Mouse (Mus musculus) CH12.LX (cell line): ENCODE data around the gene Adcy4. TPM values are rescaled to one million over a fixed set of nuclear protein-coding genes. Genes with fewer than 3 reads are reported as not detected.

Source experiments
- DNase-seq: peaks from one replicate; pipeline ENCODE4 v3.0.0-alpha.2; 2013; ENCODE audit errors: extremely low read depth
- H3K27ac ChIP-seq: 2 replicates; pipeline ENCODE4 v1.5.1; 2012; ENCODE audit warnings: low read depth, mild to moderate bottlenecking, control low read depth, moderate library complexity; ENCODE audit not compliant: insufficient read depth
- H3K27me3 ChIP-seq: replicated peaks from 2 replicates; pipeline ENCODE3; 2012; ENCODE audit warnings: inconsistent platforms
- H3K36me3 ChIP-seq, 2 experiments: replicated peaks in 1 of 2; 2 replicates each; pipeline versions ENCODE3 to v1.6.1; 2012; ENCODE audit warnings: inconsistent platforms in 1 of 2, low read length in 1 of 2, mild to moderate bottlenecking in 1 of 2, mixed read lengths in 1 of 2, moderate library complexity in 1 of 2; ENCODE audit not compliant: control insufficient read depth in 1 of 2, insufficient read depth in 1 of 2
- H3K4me1 ChIP-seq, 2 experiments: 2 replicates each; pipeline ENCODE4 v1.6.1; 2012; ENCODE audit warnings: inconsistent platforms in 1 of 2, moderate library complexity in 1 of 2; ENCODE audit not compliant: insufficient read depth in 2 of 2, control insufficient read depth in 1 of 2
- H3K4me2 ChIP-seq: 2 replicates; pipeline ENCODE4 v1.6.1; 2012; ENCODE audit warnings: low read depth, mild to moderate bottlenecking, control low read depth; ENCODE audit not compliant: poor library complexity, insufficient read depth, severe bottlenecking
- H3K4me3 ChIP-seq, 3 experiments: fragments of 150-350 bp in 1 of 3; sonication (generic) in 1 of 3; replicated peaks in 1 of 3; 2 replicates each; pipeline versions ENCODE3 to v1.5.1; 2011 to 2012; ENCODE audit warnings: low read depth in 2 of 3, low read length in 2 of 3, mild to moderate bottlenecking in 2 of 3, moderate library complexity in 2 of 3, control low read depth in 1 of 3, improper control_type of control experiment in 1 of 3, inconsistent platforms in 1 of 3, mixed read lengths in 1 of 3; ENCODE audit not compliant: poor library complexity in 1 of 3
- H3K79me2 ChIP-seq: replicated peaks from 2 replicates; pipeline ENCODE4 v1.6.1; 2012; ENCODE audit warnings: mild to moderate bottlenecking, moderate library complexity; ENCODE audit not compliant: control insufficient read depth, poor library complexity, insufficient read depth, severe bottlenecking; ENCODE audit errors: extremely low read depth
- H3K9ac ChIP-seq: 2 replicates; pipeline ENCODE4 v1.6.1; 2012; ENCODE audit warnings: low read depth, mild to moderate bottlenecking, control low read depth, moderate library complexity; ENCODE audit not compliant: insufficient read depth
- H3K9me3 ChIP-seq: replicated peaks from 2 replicates; pipeline ENCODE3; 2012; ENCODE audit warnings: low read length, inconsistent platforms, mixed read lengths
- BHLHE40 ChIP-seq: IDR thresholded peaks from 2 replicates; pipeline ENCODE4 v1.6.1; 2011; ENCODE audit warnings: mild to moderate bottlenecking, low read depth, low read length, improper control_type of control experiment
- CHD1 ChIP-seq: IDR thresholded peaks from 2 replicates; pipeline ENCODE4 v1.6.1; 2012; ENCODE audit warnings: low read depth, low read length, improper control_type of control experiment, inconsistent platforms
- CTCF ChIP-seq, 2 experiments: IDR thresholded peaks in 1 of 2; conservative IDR thresholded peaks in 1 of 2; 2 replicates each; pipeline ENCODE4 v1.5.1; 2011 to 2012; ENCODE audit warnings: low read depth in 2 of 2, low read length in 2 of 2, improper control_type of control experiment in 1 of 2, inconsistent platforms in 1 of 2, mild to moderate bottlenecking in 1 of 2, moderate library complexity in 1 of 2
- E2F4 ChIP-seq: IDR thresholded peaks from 2 replicates; pipeline ENCODE4 v1.6.1; 2011; ENCODE audit warnings: low read depth, low read length, improper control_type of control experiment; ENCODE audit not compliant: insufficient replicate concordance
- ETS1 ChIP-seq: conservative IDR thresholded peaks from 2 replicates; pipeline ENCODE4 v1.6.1; 2012; ENCODE audit warnings: low read depth, mild to moderate bottlenecking, inconsistent platforms, low read length, improper control_type of control experiment, moderate library complexity
- HCFC1 ChIP-seq: IDR thresholded peaks from 2 replicates; pipeline ENCODE4 v1.6.1; 2012; ENCODE audit warnings: low read depth, mild to moderate bottlenecking, inconsistent platforms, low read length, improper control_type of control experiment
- IRF4 ChIP-seq: IDR thresholded peaks from 2 replicates; pipeline ENCODE4 v1.6.1; 2014; ENCODE audit warnings: low read depth, mild to moderate bottlenecking, inconsistent platforms, low read length, improper control_type of control experiment
- JUN ChIP-seq: IDR thresholded peaks from 2 replicates; pipeline ENCODE4 v1.6.1; 2011; ENCODE audit warnings: low read depth, mild to moderate bottlenecking, low read length, improper control_type of control experiment, moderate library complexity; ENCODE audit not compliant: insufficient read depth
- KAT2A ChIP-seq: IDR thresholded peaks from 2 replicates; pipeline ENCODE4 v1.6.1; 2012; ENCODE audit warnings: low read length, improper control_type of control experiment, inconsistent platforms; ENCODE audit not compliant: insufficient replicate concordance
- MAX ChIP-seq: IDR thresholded peaks from 2 replicates; pipeline ENCODE4 v1.6.1; 2011; ENCODE audit warnings: low read length, improper control_type of control experiment
- MAZ ChIP-seq: IDR thresholded peaks from 2 replicates; pipeline ENCODE4 v1.6.1; 2012; ENCODE audit warnings: low read depth, mild to moderate bottlenecking, inconsistent platforms, low read length, improper control_type of control experiment, moderate library complexity
- MEF2A ChIP-seq: IDR thresholded peaks from 2 replicates; pipeline ENCODE4 v1.6.1; 2014; ENCODE audit warnings: low read depth, mild to moderate bottlenecking, inconsistent platforms, low read length, improper control_type of control experiment, borderline replicate concordance
- MXI1 ChIP-seq: IDR thresholded peaks from 2 replicates; pipeline ENCODE4 v1.6.1; 2011; ENCODE audit warnings: mild to moderate bottlenecking, low read depth, low read length, improper control_type of control experiment
- MYC ChIP-seq: IDR thresholded peaks from 2 replicates; pipeline ENCODE4 v1.6.1; 2011; ENCODE audit warnings: low read depth, mild to moderate bottlenecking, improper control_type of control experiment, low read length
- NELFE ChIP-seq: IDR thresholded peaks from 2 replicates; pipeline ENCODE4 v1.6.1; 2011; ENCODE audit warnings: low read depth, low read length, improper control_type of control experiment
- NRF1 ChIP-seq: IDR thresholded peaks from 2 replicates; pipeline ENCODE4 v1.6.1; 2014; ENCODE audit warnings: low read depth, mild to moderate bottlenecking, inconsistent platforms, low read length, improper control_type of control experiment, moderate library complexity
- POLR2A ChIP-seq: IDR thresholded peaks from 2 replicates; pipeline ENCODE4 v1.6.1; 2011; ENCODE audit warnings: low read depth, mild to moderate bottlenecking, improper control_type of control experiment, low read length
- POLR2AphosphoS2 ChIP-seq: IDR thresholded peaks from 2 replicates; pipeline ENCODE4 v1.6.1; 2011; ENCODE audit warnings: low read depth, low read length, improper control_type of control experiment
- RAD21 ChIP-seq: IDR thresholded peaks from 2 replicates; pipeline ENCODE4 v1.6.1; 2011; ENCODE audit warnings: low read depth, mild to moderate bottlenecking, low read length, improper control_type of control experiment, moderate library complexity
- RCOR1 ChIP-seq: conservative IDR thresholded peaks from 2 replicates; pipeline ENCODE4 v1.6.1; 2012; ENCODE audit warnings: low read depth, mild to moderate bottlenecking, inconsistent platforms, low read length, improper control_type of control experiment
- SIN3A ChIP-seq: IDR thresholded peaks from 2 replicates; pipeline ENCODE4 v1.6.1; 2012; ENCODE audit warnings: low read length, improper control_type of control experiment, inconsistent platforms
- SMC3 ChIP-seq: IDR thresholded peaks from 2 replicates; pipeline ENCODE4 v1.6.1; 2011; ENCODE audit warnings: low read depth, low read length, improper control_type of control experiment
- TBP ChIP-seq: conservative IDR thresholded peaks from 2 replicates; pipeline ENCODE4 v1.6.1; 2011; ENCODE audit warnings: low read depth, low read length, improper control_type of control experiment
- TCF12 ChIP-seq: IDR thresholded peaks from 2 replicates; pipeline ENCODE4 v1.6.1; 2014; ENCODE audit warnings: low read depth, mild to moderate bottlenecking, inconsistent platforms, low read length, improper control_type of control experiment
- UBTF ChIP-seq: IDR thresholded peaks from 2 replicates; pipeline ENCODE4 v1.6.1; 2012; ENCODE audit warnings: low read depth, mild to moderate bottlenecking, inconsistent platforms, low read length, improper control_type of control experiment, moderate library complexity
- USF1 ChIP-seq: IDR thresholded peaks from 2 replicates; pipeline ENCODE4 v1.6.1; 2014; ENCODE audit warnings: low read depth, mild to moderate bottlenecking, inconsistent platforms, low read length, improper control_type of control experiment
- USF2 ChIP-seq: conservative IDR thresholded peaks from 2 replicates; pipeline ENCODE4 v1.6.1; 2011; ENCODE audit warnings: low read depth, low read length, improper control_type of control experiment
- ZKSCAN1 ChIP-seq: IDR thresholded peaks from 2 replicates; pipeline ENCODE4 v1.6.1; 2012; ENCODE audit warnings: low read depth, inconsistent platforms, low read length, improper control_type of control experiment, borderline replicate concordance
- dilution Hi-C: fragments of 300-500 bp; cut with MboI; formaldehyde crosslinking; loops from 2 replicates; pipeline ENCODE4 v1.14.3; 2020; ENCODE audit warnings: low sequenced_read_pairs; ENCODE audit not compliant: extremely low pct_unique_long_range_greater_than_20kb, extremely low pct_ligation_motif_present
- in situ Hi-C: fragments of 300-500 bp; cut with MboI; formaldehyde crosslinking; loops from 3 replicates; pipeline ENCODE4 v1.14.3; 2019; ENCODE audit warnings: low sequenced_read_pairs, low pct_ligation_motif_present, low pct_unique_long_range_greater_than_20kb, mixed read lengths
- polyA plus RNA-seq: library from polyadenylated mRNA; unstranded; fragments of >175 nt; gene quantifications from 2 replicates; pipeline ENCODE4 v1.2.1, GENCODE M21; 2012; ENCODE audit warnings: low read depth; ENCODE audit not compliant: insufficient read length
- total RNA-seq, 2 experiments: library from RNA; depleted of rRNA; stranded (reverse); fragments of 300-350 nt in 1 of 2; fragments of >200 nt in 1 of 2; gene quantifications; 2 replicates each; pipeline ENCODE4 v1.2.3; 2012 to 2014

Adcy4 gene
- total and polyA plus RNA-seq, 3 experiments = not detected

DNA sequence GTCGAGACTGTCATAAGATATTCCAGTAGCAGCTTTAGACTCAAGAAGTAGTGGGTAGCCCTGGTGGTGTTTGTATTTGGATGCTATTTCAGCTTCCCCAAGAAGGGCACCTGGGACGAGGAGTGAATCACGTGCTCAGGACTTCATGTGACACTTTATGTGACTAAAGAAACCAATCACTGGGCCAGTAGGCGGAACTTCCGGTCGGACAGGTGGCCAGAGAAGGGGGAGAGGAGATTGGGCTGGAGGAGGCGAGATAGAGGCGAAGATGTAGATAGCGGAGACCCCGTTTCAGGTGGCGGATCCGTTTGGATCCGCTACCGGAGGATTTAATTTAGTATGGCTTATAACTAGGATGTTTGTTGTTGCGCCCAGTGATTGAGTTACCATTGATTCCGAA lies 31.0 kb upstream of the Adcy4 start:
- no peak overlapping the region for H3K9ac ChIP-seq
- H3K4me1 ChIP-seq = no peaks in the 10 kb centered on the region
- H3K27ac ChIP-seq = no peak overlapping the region
- H3K4me2 ChIP-seq = no peak overlapping the region
- no peaks in the 10 kb centered on the region for H3K9me3 ChIP-seq
- in situ Hi-C loops (no loop called here), dilution Hi-C loops (no loop called here)
- peak; percentile 64 for DNase-seq
- H3K79me2 ChIP-seq = no peaks in the 10 kb centered on the region
- TF ChIP-seq IRF4 = no peak
- TF ChIP-seq BHLHE40 = peak; percentile 73
- no peak for TF ChIP-seq SIN3A
- TF ChIP-seq USF1 = peak; percentile 84
- TF ChIP-seq KAT2A = no peak
- TF ChIP-seq POLR2A = peak; percentile 26; the same call in 1 of the 2 replicates
- TF ChIP-seq MYC = 0 out of 2 replicates have a peak, but pooled peaks have one; percentile 8
- TF ChIP-seq SMC3 = no peak
- TF ChIP-seq RCOR1 = no peak
- TF ChIP-seq MAZ = no peak
- TF ChIP-seq RAD21 = no peak
- peak; percentile 87 for TF ChIP-seq MAX
- TF ChIP-seq NRF1 = no peak
- peak; percentile 44 for TF ChIP-seq HCFC1
- peak; percentile 81 for TF ChIP-seq USF2
- no peak for TF ChIP-seq CTCF (conservative IDR thresholded peaks at IDR 0.05 in 1 of 2, IDR thresholded peaks at IDR 0.05 in 1 of 2; ENCODE audit: low read depth in 2 of 2, low read length in 2 of 2)
- peak overlapping the region; percentile 7 to 32 (median 10) for H3K4me3 ChIP-seq
- no peaks in the 10 kb centered on the region for H3K36me3 ChIP-seq
- no peaks in the 10 kb centered on the region for H3K27me3 ChIP-seq

DNA sequence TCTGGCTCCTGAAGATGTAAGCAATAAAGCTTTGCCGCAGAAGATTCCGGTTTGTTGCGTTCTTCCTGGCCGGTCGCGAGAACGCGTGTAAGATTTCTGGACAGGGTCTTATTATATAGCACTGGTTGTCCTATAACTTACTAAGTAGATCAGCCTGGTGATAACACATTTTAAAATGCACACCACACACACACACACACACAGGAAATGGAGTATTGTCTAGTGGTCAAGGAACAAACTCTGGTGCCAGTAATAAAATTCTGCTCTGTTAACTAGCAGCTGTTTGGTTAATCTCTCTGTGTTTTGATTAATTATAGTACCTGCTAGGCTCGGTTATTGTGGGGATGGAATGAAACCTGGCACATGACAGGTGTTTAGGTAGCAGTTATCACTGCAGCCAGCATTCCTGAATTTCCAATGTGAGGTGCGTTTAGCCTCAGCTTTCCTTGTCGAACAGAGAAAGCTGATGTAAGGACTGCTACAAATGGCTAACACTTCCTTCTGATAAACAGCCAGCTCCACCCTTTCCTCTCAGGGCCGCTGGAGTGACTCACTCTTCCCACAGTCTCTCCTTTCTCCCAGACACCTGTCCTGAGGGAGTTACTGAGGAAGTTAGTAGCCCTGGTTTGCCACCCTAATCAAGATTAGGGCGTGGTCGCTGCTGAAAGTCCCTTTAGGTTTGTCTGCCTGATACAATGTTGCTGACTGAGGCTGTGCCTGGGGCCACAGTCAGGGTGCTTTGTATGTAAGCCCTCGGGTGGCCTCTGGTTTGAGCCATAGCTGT lies 11.7 kb upstream of the Adcy4 start:
- H3K4me2 ChIP-seq = no peak overlapping the region
- H3K36me3 ChIP-seq = no peaks in the 10 kb centered on the region
- TF ChIP-seq TBP = no peak
- TF ChIP-seq POLR2AphosphoS2 = no peak
- TF ChIP-seq RCOR1 = no peak
- TF ChIP-seq MEF2A = no peak
- TF ChIP-seq NELFE = no peak
- no peak for TF ChIP-seq BHLHE40
- no peak for TF ChIP-seq TCF12
- no peak for TF ChIP-seq ZKSCAN1
- TF ChIP-seq MXI1 = no peak
- no peak for TF ChIP-seq UBTF
- no peak for TF ChIP-seq SIN3A
- no peak for TF ChIP-seq KAT2A
- TF ChIP-seq RAD21 = no peak
- TF ChIP-seq ETS1 = no peak
- no peak for TF ChIP-seq E2F4
- no peak for TF ChIP-seq MAX
- TF ChIP-seq CHD1 = no peak
- no peak for TF ChIP-seq MAZ
- TF ChIP-seq JUN = no peak
- no peak for TF ChIP-seq MYC
- dilution Hi-C loops = no loop called here
- H3K79me2 ChIP-seq = no peaks in the 10 kb centered on the region
- peak; percentile 16 for DNase-seq
- H3K4me3 ChIP-seq = no peak overlapping the region
- no peaks in the 10 kb centered on the region for H3K27me3 ChIP-seq
- H3K4me1 ChIP-seq = peaks cover 0 to 7% of the 10 kb centered on the region in 2 experiments; a peak in 2 of 4 replicates
- H3K9ac ChIP-seq = no peak overlapping the region
- no peaks in the 10 kb centered on the region for H3K9me3 ChIP-seq
- no peak overlapping the region for H3K27ac ChIP-seq
- in situ Hi-C loops = no loop called here
